Mouse (Mus musculus): Measurements from ENCODE around the gene Ndufv3. TPM values are rescaled to one million over a fixed set of nuclear protein-coding genes. Genes with fewer than 3 reads are reported as not detected.
"Not testable (repeated sequence)": the region's sequence is repeated elsewhere in the genome, so short reads cannot be mapped to it uniquely, and the experiment has no call there.

Ndufv3 gene
- total RNA-seq, 2 experiments from 2014 or later = 35.9 to 41.1 TPM

DNA sequence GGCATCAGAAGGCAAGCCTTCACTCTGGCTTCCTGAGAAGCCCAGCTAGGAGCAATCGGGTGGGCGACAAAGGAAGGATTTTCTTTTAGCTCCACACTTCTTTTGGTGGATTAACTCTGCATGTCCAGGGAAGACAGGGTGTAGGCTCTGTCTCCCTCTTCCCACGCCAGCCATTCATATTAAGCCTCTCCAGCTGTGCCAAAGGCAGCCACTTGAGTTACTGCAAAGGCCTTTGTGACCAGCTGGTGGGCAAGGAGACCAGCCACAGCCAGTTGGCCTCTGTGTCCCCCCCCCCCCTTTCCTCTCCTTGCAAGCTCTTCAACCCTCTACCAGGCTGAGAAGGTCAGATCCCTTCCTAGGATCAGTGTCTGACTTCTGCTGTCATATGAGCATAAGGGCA is 28.1 kb downstream of the Ndufv3 start:
- no peak for ATAC-seq (replicated peaks; ENCODE audit: low FRiP score, poor library complexity, severe bottlenecking)

GRCm38 (mm10) chr17:31549389-31549788 is 29.5 kb downstream of the Ndufv3 start:
- ATAC-seq (replicated peaks; ENCODE audit: low FRiP score, poor library complexity, severe bottlenecking) = no peak

GRCm38 (mm10) chr17:31552601-31553000 is 32.7 kb downstream of the Ndufv3 start:
- ATAC-seq (replicated peaks; ENCODE audit: low FRiP score, poor library complexity, severe bottlenecking) = not testable (repeated sequence)

DNA sequence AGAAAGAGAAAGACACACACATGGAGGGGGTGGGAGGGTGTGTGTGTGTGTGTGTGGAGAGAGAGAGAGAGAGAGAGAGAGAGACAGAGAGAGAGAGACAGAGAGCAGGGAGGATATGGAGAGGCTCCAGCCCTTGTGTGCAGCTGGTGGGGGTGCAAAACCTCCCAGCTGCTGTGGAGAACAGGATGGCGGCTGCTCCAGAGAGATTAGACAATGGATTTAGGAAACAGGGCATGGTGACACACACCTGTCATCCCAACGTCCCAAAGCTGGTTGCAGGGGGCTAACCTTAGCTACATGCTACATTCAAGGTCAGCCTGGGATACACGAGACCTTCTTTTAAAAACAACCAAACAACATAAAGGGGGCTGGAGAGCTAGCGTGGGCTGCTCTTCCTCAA is 36.3 kb downstream of the Ndufv3 start:
- no peak for ATAC-seq (replicated peaks; ENCODE audit: low FRiP score, poor library complexity, severe bottlenecking)

DNA sequence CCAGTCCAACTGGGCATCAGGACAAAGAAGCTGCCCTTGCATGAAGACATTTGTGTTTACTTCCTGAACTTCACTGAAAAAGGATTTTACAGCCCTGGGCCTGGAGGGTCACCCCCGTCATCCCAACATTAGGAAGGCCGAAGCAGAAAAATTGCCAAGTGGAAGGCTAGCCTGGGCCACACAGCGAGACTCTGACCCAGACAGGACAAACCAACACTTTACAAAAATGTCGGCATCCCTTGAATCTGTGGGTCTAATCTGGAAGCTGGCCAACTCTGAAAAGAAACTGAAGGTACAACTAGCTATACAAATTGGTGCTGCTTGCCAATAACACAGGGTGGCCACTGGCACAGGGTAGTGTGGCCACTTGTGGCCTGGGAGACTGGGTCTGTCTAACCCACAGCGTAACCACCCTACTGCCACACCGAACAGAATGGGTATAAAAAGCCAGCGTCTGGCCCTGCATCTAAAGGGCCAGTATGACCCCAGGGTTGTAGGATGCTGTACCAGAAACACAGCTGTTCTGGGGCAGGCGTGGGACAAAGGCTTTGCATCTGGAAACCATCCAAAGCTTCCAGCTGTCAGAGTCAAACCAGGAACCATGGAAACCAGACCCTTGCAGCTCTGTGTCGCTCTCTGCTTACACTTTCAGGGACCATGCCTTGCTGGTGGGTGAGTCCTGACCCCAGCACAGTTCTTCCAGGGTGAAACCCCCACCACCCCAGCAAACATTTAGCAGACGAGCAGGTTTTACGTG is 37.4 kb downstream of the Ndufv3 start:
- ATAC-seq (replicated peaks; ENCODE audit: low FRiP score, poor library complexity, severe bottlenecking) = no peak

- no peak for ATAC-seq (replicated peaks; ENCODE audit: low FRiP score, poor library complexity, severe bottlenecking)
These were observed 38.1 kb downstream of the Ndufv3 start for GRCm38 (mm10) chr17:31557947-31558542.

- ATAC-seq (replicated peaks; ENCODE audit: low FRiP score, poor library complexity, severe bottlenecking) = no peak
These were observed 39.3 kb downstream of the Ndufv3 start for GRCm38 (mm10) chr17:31559021-31559789.

- ATAC-seq (replicated peaks; ENCODE audit: low FRiP score, poor library complexity, severe bottlenecking) = peak; percentile 35
These were observed 43.7 kb downstream of the Ndufv3 start for GRCm38 (mm10) chr17:31563632-31564014.

DNA sequence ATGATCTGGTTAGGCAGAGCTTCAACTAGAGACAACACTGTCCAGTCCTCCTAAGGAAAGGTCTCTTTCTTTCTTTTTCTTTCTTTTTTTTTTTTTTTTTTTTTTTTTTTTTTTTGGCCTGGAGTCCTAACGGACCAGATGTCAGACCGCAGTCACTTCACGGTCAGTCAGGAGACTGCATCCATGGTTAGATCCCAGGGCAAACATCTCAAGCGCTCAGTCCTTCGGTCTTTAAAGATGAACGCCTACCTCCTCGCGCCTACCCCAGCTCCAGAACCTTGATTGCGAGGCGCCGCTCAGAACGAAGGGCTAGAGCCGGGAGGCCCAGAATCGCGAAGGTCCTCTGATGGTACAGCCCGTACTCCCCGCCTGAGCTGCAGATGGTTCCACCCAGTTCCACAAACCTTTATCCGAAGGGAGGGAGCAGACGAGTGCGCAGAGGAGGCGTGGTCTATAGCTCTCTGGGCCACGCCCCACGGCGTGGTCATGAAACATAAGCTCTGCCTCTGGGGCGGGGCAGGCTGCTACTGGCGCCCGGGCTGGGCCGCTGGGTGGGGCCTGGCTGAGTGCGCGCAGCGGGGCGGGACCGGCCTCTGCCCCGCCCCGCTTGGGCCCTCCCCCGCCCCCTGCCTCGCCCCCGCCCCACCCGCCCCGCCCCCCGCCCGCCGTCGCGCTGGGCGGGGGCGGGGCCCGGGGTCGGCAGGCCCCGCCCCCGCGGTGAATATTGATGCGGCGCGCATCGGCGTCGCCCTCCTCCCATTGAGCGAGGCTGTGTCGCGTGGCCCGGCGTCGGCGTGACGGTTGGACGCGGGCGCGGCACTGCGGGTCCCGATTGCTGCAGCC is 44.3 kb downstream of the Ndufv3 start, which contains the start of gene Pknox1:
TSS of gene Pknox1 (plus strand) at position 720 of the 843 bp plus-strand sequence.
- ATAC-seq (replicated peaks; ENCODE audit: low FRiP score, poor library complexity, severe bottlenecking) = peak; percentile 92

DNA sequence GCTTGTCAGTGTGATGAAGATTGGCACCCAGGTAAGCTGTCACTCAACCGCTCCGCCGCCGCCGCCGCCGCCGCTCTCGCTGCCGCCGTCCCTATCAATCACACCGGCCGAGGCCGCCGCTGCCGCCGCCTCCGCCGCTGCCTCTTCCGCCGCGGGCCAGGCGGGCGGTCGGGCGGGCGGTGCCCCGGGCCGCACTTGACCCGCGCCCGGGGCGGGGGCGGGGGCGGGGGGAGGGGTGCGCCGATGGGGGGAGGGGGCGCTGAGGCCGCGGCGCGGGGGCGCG is 44.9 kb downstream of the Ndufv3 start:
- ATAC-seq (replicated peaks; ENCODE audit: low FRiP score, poor library complexity, severe bottlenecking) = no peak

DNA sequence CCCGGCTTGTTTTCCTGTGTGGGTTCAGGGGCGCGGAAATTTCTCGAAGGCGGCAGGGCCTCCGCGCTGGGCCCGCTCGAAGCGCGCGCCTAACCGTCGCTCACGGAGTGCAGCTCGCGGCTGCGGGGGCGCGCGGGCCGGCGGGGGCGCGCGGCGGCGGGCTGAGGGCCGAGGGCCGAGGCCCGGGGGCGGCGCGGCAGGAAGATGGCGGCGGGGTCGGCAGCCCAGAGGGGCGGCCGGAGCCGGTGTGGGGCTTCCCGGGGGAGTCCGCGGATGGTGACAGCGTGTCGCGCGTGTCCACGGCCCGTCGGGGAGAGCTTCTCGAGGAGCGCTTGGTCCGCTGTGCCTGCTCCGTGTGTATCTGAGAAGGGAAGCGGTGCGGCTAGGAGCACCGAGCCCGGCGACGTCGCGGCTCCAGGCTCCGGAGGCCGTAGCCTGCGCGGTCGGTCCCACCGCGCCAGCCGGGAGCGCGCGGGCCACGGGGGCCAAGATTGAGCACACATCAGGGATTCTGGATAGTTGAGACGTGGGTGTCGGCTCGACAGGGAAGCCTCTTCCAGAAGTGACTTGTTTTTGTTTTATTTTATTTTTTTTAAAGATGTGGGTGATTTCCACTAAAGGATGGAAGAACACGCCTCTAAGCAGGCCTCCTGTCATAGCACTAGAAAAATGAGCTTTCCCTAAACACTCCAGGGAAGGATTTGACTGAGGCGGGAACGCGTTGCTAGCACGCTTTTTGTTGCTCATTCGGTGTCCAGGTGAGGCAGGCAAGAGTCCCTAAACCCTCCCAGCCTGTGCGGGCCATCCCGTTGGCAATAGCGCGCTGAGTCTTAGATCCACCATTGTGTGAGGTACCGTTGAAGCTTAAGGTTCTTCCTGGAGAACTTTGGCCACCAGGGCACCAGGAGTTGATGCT is 45.5 kb downstream of the Ndufv3 start:
- ATAC-seq (replicated peaks; ENCODE audit: low FRiP score, poor library complexity, severe bottlenecking) = no peak

- ATAC-seq (replicated peaks; ENCODE audit: low FRiP score, poor library complexity, severe bottlenecking) = no peak
These were observed 46.4 kb downstream of the Ndufv3 start for GRCm38 (mm10) chr17:31566276-31566675.

DNA sequence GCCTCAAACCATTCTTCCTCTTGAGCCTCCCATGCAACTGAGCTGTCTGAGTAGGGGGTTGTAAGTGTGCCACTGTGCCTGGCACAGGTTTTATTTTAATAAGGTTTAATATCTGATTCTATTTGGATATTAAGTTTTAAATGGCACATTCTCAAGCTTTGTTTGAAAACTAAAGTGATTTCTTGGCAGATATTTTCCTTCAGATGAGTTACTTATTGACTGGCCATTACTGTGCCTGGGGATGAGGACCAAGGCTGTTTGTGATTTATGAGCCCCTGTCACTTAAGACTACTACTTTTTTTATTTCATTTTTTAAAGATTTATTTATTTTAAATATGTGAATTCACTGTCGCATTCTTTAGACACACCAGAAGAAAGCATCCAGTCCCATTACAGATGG is 49.8 kb downstream of the Ndufv3 start:
- no peak for ATAC-seq (replicated peaks; ENCODE audit: low FRiP score, poor library complexity, severe bottlenecking)

DNA sequence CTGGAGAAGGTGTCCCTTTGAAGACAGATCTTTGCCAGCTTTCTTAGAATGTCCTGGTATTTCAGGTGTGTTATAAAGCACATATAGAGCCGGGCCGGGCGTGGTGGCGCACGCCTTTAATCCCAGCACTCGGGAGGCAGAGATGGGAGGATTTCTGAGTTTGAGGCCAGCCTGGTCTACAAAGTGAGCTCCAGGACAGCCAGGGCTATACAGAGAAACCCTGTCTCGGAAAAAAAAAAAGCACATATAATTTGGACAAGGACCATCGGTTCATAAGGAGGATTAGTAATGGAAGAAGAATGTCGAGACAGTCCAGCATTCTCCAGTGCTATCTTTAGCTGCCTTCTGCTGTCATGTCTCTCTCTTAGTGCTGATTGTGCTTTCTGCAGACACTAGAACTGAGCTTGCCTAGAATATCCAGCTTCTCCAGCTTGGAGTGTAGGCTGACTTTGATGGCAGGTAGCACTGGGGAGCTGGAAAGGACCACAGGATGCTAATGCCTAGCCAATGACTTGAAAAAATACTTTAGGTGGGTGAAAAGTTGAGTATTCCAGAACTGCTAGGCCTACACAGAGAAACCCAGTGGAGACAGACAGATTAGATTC is 50.5 kb downstream of the Ndufv3 start:
- ATAC-seq (replicated peaks; ENCODE audit: low FRiP score, poor library complexity, severe bottlenecking) = no peak

- no peak for ATAC-seq (replicated peaks; ENCODE audit: low FRiP score, poor library complexity, severe bottlenecking)
These were observed 51.8 kb downstream of the Ndufv3 start for GRCm38 (mm10) chr17:31571689-31572088.

DNA sequence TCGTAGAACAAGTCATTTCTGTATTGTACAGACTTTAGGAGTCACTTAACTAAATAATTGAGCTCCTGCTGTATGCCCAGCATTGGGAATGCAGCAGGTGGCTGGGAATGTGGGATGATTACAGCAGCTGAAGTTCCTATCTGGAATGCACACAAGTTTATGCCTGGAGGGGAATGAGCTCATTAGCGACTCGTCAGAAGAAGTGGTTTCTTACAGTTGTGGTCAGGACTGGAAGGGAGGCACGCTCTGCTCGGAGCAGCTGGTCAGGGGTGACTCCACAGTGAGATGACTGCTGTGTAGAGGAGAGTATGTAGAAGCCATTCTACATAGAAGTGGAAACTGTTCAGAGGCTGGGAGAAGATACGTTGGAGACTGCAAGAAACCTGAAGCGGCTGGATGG is 54.7 kb downstream of the Ndufv3 start:
- ATAC-seq (replicated peaks; ENCODE audit: low FRiP score, poor library complexity, severe bottlenecking) = no peak

DNA sequence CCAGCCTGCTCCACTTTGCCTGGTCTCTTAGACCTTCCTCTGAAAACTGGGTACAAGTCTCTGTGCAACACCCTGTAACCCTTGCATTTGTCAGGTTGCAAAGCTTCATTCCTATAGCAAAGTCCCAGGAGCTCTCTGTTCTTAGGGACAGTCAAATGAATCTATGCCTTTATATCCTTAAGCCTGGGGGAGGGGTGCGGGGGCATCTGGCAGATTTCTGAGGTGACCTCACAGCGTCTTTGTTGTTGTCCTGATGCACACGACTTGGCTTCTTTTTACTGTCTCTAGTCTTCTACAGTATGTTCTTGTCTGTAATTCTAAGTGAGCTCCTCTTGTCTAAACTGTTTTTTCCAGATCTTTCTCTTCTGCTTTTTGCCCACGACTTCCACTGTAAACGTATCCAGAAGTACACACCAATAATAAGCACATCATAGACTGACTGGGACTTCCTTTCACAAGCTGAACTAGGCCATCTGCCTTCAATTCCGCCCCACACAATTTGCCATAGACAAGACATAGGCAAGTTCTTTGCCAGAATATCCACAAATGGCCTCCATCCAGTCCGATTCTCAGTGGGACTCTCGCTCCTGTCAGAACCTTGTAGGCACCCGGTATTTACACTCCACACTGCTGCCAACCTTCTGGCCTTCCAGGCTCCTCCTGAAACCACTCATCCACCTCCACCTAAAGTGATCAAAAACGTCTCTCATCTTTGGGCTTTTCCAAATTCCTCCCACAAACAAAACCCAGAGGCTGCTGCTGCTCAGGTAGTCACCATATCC is 56.7 kb downstream of the Ndufv3 start:
- no peak for ATAC-seq (replicated peaks; ENCODE audit: low FRiP score, poor library complexity, severe bottlenecking)

- no peak for ATAC-seq (replicated peaks; ENCODE audit: low FRiP score, poor library complexity, severe bottlenecking)
These were observed 60.4 kb downstream of the Ndufv3 start for GRCm38 (mm10) chr17:31580344-31580743.
